Mouse (Mus musculus) MEL (cell line): ENCODE data around the gene Gramd1c. TPM values are rescaled to one million over a fixed set of nuclear protein-coding genes. Genes with fewer than 3 reads are reported as not detected.

Source experiments
- DNase-seq: peaks from one replicate; pipeline ENCODE4 v3.0.0; 2011; ENCODE audit warnings: low read depth, low spot score
- H3K27ac ChIP-seq: 2 replicates; pipeline ENCODE4 v1.5.1; 2012; ENCODE audit warnings: low read depth, mild to moderate bottlenecking, control low read depth, low read length, moderate library complexity; ENCODE audit not compliant: control insufficient read depth
- H3K27me3 ChIP-seq, 2 experiments: fragments of 150-350 bp in 1 of 2; sonication (generic) in 1 of 2; 2 replicates each; pipeline ENCODE4 v1.6.1; 2012; ENCODE audit warnings: low read length in 2 of 2, mild to moderate bottlenecking in 2 of 2, improper control_type of control experiment in 1 of 2, moderate library complexity in 1 of 2; ENCODE audit not compliant: insufficient read depth in 2 of 2, control insufficient read depth in 1 of 2
- H3K36me3 ChIP-seq, 2 experiments: 2 replicates each; pipeline ENCODE4 v1.6.1; 2012 to 2014; ENCODE audit warnings: low read length in 2 of 2, improper control_type of control experiment in 1 of 2, inconsistent platforms in 1 of 2, mild to moderate bottlenecking in 1 of 2; ENCODE audit not compliant: insufficient read depth in 2 of 2, control insufficient read depth in 1 of 2
- H3K4me1 ChIP-seq, 2 experiments: fragments of 150-350 bp in 1 of 2; sonication (generic) in 1 of 2; 2 replicates each; pipeline ENCODE4 v1.6.1; 2012; ENCODE audit warnings: low read length in 2 of 2, improper control_type of control experiment in 1 of 2, mild to moderate bottlenecking in 1 of 2; ENCODE audit not compliant: insufficient read depth in 2 of 2, control insufficient read depth in 1 of 2
- H3K4me3 ChIP-seq, 2 experiments: fragments of 150-350 bp in 1 of 2; sonication (generic) in 1 of 2; 2 replicates each; pipeline ENCODE4 v1.5.1; 2012; ENCODE audit warnings: low read depth in 2 of 2, low read length in 2 of 2, mild to moderate bottlenecking in 2 of 2, moderate library complexity in 2 of 2, control low read depth in 1 of 2, improper control_type of control experiment in 1 of 2; ENCODE audit not compliant: control insufficient read depth in 1 of 2, insufficient read depth in 1 of 2
- H3K79me2 ChIP-seq: 2 replicates; pipeline ENCODE4 v1.6.1; 2012; ENCODE audit warnings: mild to moderate bottlenecking, low read length, moderate library complexity; ENCODE audit not compliant: control insufficient read depth, poor library complexity, insufficient read depth
- H3K9ac ChIP-seq: 2 replicates; pipeline ENCODE4 v1.6.1; 2012; ENCODE audit warnings: low read depth, mild to moderate bottlenecking, control low read depth, low read length, moderate library complexity; ENCODE audit not compliant: control insufficient read depth, poor library complexity, severe bottlenecking
- H3K9me3 ChIP-seq: fragments of 150-350 bp; sonication (generic); replicated peaks from 2 replicates; pipeline ENCODE4 v1.6.1; 2012; ENCODE audit warnings: mild to moderate bottlenecking, low read length, improper control_type of control experiment, moderate library complexity; ENCODE audit not compliant: insufficient read depth
- BHLHE40 ChIP-seq: IDR thresholded peaks from 2 replicates; pipeline ENCODE4 v1.6.1; 2012; ENCODE audit warnings: low read depth, mild to moderate bottlenecking, inconsistent platforms, low read length, improper control_type of control experiment, borderline replicate concordance
- CTCF ChIP-seq, 3 experiments: IDR thresholded peaks in 2 of 3; conservative IDR thresholded peaks in 1 of 3; 2 replicates each; pipeline ENCODE4 v1.5.1; 2011 to 2012; ENCODE audit warnings: low read length in 3 of 3, low read depth in 2 of 3, mild to moderate bottlenecking in 2 of 3, improper control_type of control experiment in 1 of 3, inconsistent platforms in 1 of 3, mixed read lengths in 1 of 3, moderate library complexity in 1 of 3; ENCODE audit not compliant: control insufficient read depth in 1 of 3, insufficient read depth in 1 of 3, poor library complexity in 1 of 3, severe bottlenecking in 1 of 3
- ELF1 ChIP-seq: IDR thresholded peaks from 2 replicates; pipeline ENCODE4 v1.6.1; 2014; ENCODE audit warnings: low read depth, mild to moderate bottlenecking, inconsistent platforms, low read length, improper control_type of control experiment, moderate library complexity
- GATA1 ChIP-seq: IDR thresholded peaks from 2 replicates; pipeline ENCODE4 v1.6.1; 2011; ENCODE audit warnings: low read depth, low read length, improper control_type of control experiment
- HCFC1 ChIP-seq: IDR thresholded peaks from 2 replicates; pipeline ENCODE4 v1.6.1; 2012; ENCODE audit warnings: low read depth, mild to moderate bottlenecking, inconsistent platforms, low read length, improper control_type of control experiment, moderate library complexity
- JUND ChIP-seq: IDR thresholded peaks from 2 replicates; pipeline ENCODE4 v1.6.1; 2011; ENCODE audit warnings: low read depth, mild to moderate bottlenecking, improper control_type of control experiment, low read length
- MAZ ChIP-seq: IDR thresholded peaks from 2 replicates; pipeline ENCODE4 v1.6.1; 2012; ENCODE audit warnings: low read depth, mild to moderate bottlenecking, inconsistent platforms, low read length, improper control_type of control experiment
- MXI1 ChIP-seq: IDR thresholded peaks from 2 replicates; pipeline ENCODE4 v1.6.1; 2011; ENCODE audit warnings: mild to moderate bottlenecking, low read depth, low read length, improper control_type of control experiment
- MYB ChIP-seq: IDR thresholded peaks from 2 replicates; pipeline ENCODE4 v1.6.1; 2011; ENCODE audit warnings: mild to moderate bottlenecking, low read depth, low read length, improper control_type of control experiment
- NELFE ChIP-seq: IDR thresholded peaks from 2 replicates; pipeline ENCODE4 v1.6.1; 2011; ENCODE audit warnings: low read depth, low read length, improper control_type of control experiment
- NRF1 ChIP-seq: IDR thresholded peaks from 2 replicates; pipeline ENCODE4 v1.6.1; 2014; ENCODE audit warnings: low read depth, mild to moderate bottlenecking, inconsistent platforms, low read length, improper control_type of control experiment, moderate library complexity; ENCODE audit not compliant: poor library complexity, insufficient read depth, severe bottlenecking
- POLR2AphosphoS2 ChIP-seq: IDR thresholded peaks from 2 replicates; pipeline ENCODE4 v1.6.1; 2011; ENCODE audit warnings: low read length, improper control_type of control experiment
- RAD21 ChIP-seq: IDR thresholded peaks from 2 replicates; pipeline ENCODE4 v1.6.1; 2011; ENCODE audit warnings: mild to moderate bottlenecking, low read depth, low read length, improper control_type of control experiment
- SMC3 ChIP-seq: IDR thresholded peaks from 2 replicates; pipeline ENCODE4 v1.6.1; 2011; ENCODE audit warnings: low read depth, low read length, improper control_type of control experiment
- TBP ChIP-seq: IDR thresholded peaks from 2 replicates; pipeline ENCODE4 v1.8.0; 2011; ENCODE audit warnings: low read depth, low read length, improper control_type of control experiment
- TCF12 ChIP-seq: IDR thresholded peaks from 2 replicates; pipeline ENCODE4 v1.6.1; 2014; ENCODE audit warnings: low read depth, mild to moderate bottlenecking, inconsistent platforms, low read length, improper control_type of control experiment, moderate library complexity
- USF1 ChIP-seq: IDR thresholded peaks from 2 replicates; pipeline ENCODE4 v1.6.1; 2014; ENCODE audit warnings: low read depth, mild to moderate bottlenecking, inconsistent platforms, low read length, improper control_type of control experiment, moderate library complexity
- ZC3H11A ChIP-seq: IDR thresholded peaks from 2 replicates; pipeline ENCODE4 v1.6.1; 2012; ENCODE audit warnings: low read depth, mild to moderate bottlenecking, inconsistent platforms, low read length, improper control_type of control experiment
- ZKSCAN1 ChIP-seq: IDR thresholded peaks from 2 replicates; pipeline ENCODE4 v1.6.1; 2012; ENCODE audit warnings: low read depth, mild to moderate bottlenecking, inconsistent platforms, low read length, improper control_type of control experiment, moderate library complexity
- ZMIZ1 ChIP-seq: IDR thresholded peaks from 2 replicates; pipeline ENCODE4 v1.6.1; 2012; ENCODE audit warnings: low read depth, mild to moderate bottlenecking, inconsistent platforms, low read length, improper control_type of control experiment, moderate library complexity
- ZNF384 ChIP-seq: IDR thresholded peaks from 2 replicates; pipeline ENCODE4 v1.6.1; 2012; ENCODE audit warnings: low read depth, mild to moderate bottlenecking, inconsistent platforms, low read length, improper control_type of control experiment
- polyA plus RNA-seq, 2 experiments: library from polyadenylated mRNA; stranded (reverse) in 1 of 2; unstranded in 1 of 2; fragments of >175 nt in 1 of 2; fragments of >200 nt in 1 of 2; gene quantifications; 2 replicates each; pipeline versions ENCODE4 v1.2.1 to v1.2.4; 2012; ENCODE audit warnings: low replicate concordance in 2 of 2, low read depth in 1 of 2; ENCODE audit not compliant: insufficient read length in 2 of 2, insufficient read depth in 1 of 2, missing spikeins in 1 of 2
- total RNA-seq: library from RNA; depleted of rRNA; stranded (reverse); fragments of 300-350 nt; gene quantifications from 2 replicates; pipeline ENCODE4 v1.2.3, GENCODE M21; 2012

Gene Gramd1c
- total and polyA plus RNA-seq, 3 experiments: 1.5 to 2.7 TPM; not detected in 1

DNA sequence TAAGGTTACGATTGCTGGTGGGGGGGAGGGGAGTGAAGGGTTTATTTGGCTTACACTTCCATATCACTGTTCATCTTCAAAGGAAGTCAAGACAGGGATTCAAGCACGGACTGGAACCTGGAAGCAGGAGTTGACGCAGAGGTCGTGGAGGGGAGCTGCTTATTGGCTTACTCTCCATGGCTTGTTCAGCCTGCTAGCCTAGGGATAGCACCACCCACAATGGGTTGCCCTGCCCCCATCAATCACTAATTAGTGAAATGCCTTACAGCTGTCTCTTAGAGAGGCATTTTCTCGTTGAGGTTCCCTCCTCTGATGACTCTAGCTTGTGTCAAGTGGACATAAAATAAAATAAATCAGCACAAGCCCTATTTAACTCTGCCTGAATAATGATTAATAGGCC, 52.1 kb downstream of the Gramd1c start:
- no peak overlapping the region for H3K27ac ChIP-seq
- no peak overlapping the region for H3K4me3 ChIP-seq
- no peak for TF ChIP-seq ELF1
- no peak for TF ChIP-seq GATA1
- no peak for TF ChIP-seq MAZ
- TF ChIP-seq USF1: no peak
- TF ChIP-seq RAD21: no peak
- TF ChIP-seq HCFC1: no peak
- no peak for TF ChIP-seq TBP
- TF ChIP-seq ZKSCAN1: no peak
- no peak for TF ChIP-seq NELFE
- no peak for TF ChIP-seq CTCF (IDR thresholded peaks at IDR 0.05 in 2 of 3, conservative IDR thresholded peaks at IDR 0.05 in 1 of 3; ENCODE audit: control insufficient read depth in 1 of 3, insufficient read depth in 1 of 3, low read depth in 2 of 3, low read length in 3 of 3, poor library complexity in 1 of 3, severe bottlenecking in 1 of 3)
- TF ChIP-seq TCF12: no peak
- no peak for TF ChIP-seq POLR2AphosphoS2
- no peak for TF ChIP-seq ZNF384
- TF ChIP-seq, all 39 proteins: peak for 0
- Histone ChIP-seq H3K79me2 (peaks cover 4% of the 10 kb centered on the region; the same call in 1 of the 2 replicates), H3K36me3 (peaks cover 3 to 9% of the 10 kb centered on the region in 2 experiments; a peak in 3 of 4 replicates), H3K9me3 (no peaks in the 10 kb centered on the region), H3K9ac (no peak overlapping the region), H3K4me1 (peaks cover 0 to 9% of the 10 kb centered on the region in 2 experiments; a peak in 2 of 4 replicates), H3K27me3 (no peaks in the 10 kb centered on the region)
- DNase-seq: no peak

DNA sequence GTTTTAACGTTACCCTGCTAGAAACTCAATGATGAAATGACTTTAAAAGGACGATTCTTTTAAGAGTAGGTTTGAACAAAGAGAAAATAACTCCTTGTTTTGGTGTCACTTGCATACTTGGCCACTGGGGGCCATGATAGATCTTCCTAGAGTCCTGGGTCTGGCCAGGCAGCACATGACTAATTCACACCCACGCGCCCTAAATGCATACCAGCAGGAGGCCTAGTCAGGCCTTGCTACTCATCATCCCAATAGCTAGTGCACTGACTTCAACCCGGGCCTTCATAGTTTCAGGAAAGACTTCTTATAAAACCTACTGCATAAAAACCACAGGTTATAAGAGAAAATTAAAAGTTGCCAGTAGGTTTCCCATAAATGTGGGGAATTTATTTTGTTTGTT, 61.1 kb downstream of the Gramd1c start:
- Histone ChIP-seq H3K4me1 (no peaks in the 10 kb centered on the region), H3K27ac (no peak overlapping the region), H3K27me3 (no peaks in the 10 kb centered on the region), H3K36me3 (peaks cover 0 to 4% of the 10 kb centered on the region in 2 experiments; a peak in 1 of 4 replicates), H3K9ac (no peak overlapping the region), H3K4me3 (no peak overlapping the region), H3K9me3 (no peaks in the 10 kb centered on the region), H3K79me2 (no peaks in the 10 kb centered on the region)
- peak; percentile 53 for DNase-seq
- no peak for TF ChIP-seq TBP
- TF ChIP-seq CTCF (IDR thresholded peaks at IDR 0.05 in 2 of 3, conservative IDR thresholded peaks at IDR 0.05 in 1 of 3; ENCODE audit: control insufficient read depth in 1 of 3, insufficient read depth in 1 of 3, low read depth in 2 of 3, low read length in 3 of 3, poor library complexity in 1 of 3, severe bottlenecking in 1 of 3): peak in 2 of 3 experiments; percentile 8 to 40; a peak in 3 of 6 replicates
- peak; percentile 40; the same call in 1 of the 2 replicates for TF ChIP-seq SMC3
- TF ChIP-seq RAD21: peak; percentile 43

DNA sequence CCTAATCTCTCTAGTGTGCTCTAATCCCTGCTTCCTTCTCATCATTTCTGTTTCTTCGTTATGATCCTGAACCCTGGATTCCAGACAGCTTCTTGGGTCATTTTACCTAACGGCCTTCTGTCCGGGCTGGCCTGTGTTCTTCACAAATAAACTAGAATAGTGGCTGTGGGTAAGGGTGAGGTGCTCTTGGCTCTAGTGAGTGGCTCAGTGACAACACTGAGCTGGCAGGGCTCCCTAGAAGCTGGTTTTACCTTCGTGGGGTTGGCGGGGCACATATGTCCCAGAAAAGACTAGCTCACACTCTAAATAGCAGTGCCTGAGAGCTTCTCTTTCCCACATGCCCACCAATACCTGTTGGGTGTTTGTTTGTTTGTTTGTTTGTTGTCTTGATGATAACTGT, 63.6 kb downstream of the Gramd1c start:
- Histone ChIP-seq H3K9ac (no peak overlapping the region), H3K79me2 (no peaks in the 10 kb centered on the region), H3K9me3 (no peaks in the 10 kb centered on the region), H3K27me3 (no peaks in the 10 kb centered on the region), H3K36me3 (peaks cover 4 to 5% of the 10 kb centered on the region in 2 experiments; a peak in 3 of 4 replicates), H3K4me3 (no peak overlapping the region), H3K4me1 (no peaks in the 10 kb centered on the region), H3K27ac (no peak overlapping the region)
- no peak for TF ChIP-seq ZMIZ1
- TF ChIP-seq MYB: no peak
- TF ChIP-seq TBP: no peak
- TF ChIP-seq MXI1: no peak
- TF ChIP-seq BHLHE40: no peak
- no peak for TF ChIP-seq JUND
- TF ChIP-seq ZC3H11A: no peak
- TF ChIP-seq NRF1: no peak
- DNase-seq: no peak
